Mouse (Mus musculus): ENCODE data around the gene Arntl.

GRCm38 (mm10) chr7:113224620-113225019 lies 17.4 kb downstream of the Arntl start:
- TF ChIP-seq CTCF (IDR thresholded peaks at IDR 0.05; ENCODE audit: low read depth, low read length) (no peak), TAL1 (conservative IDR thresholded peaks at IDR 0.05; ENCODE audit: low read depth, low read length) (no peak), POLR2AphosphoS5 (IDR thresholded peaks at IDR 0.05; ENCODE audit: insufficient replicate concordance, low read depth, low read length) (no peak)

Measured in G1E (cell line).